Mouse (Mus musculus) thymus, postnatal 10 days (tissue): ENCODE data around the gene Cacng2.

Source experiments
- DNase-seq, 2 experiments: peaks; one replicate each; pipeline ENCODE4 v3.0.0; 2021; ENCODE audit warnings: low spot score in 2 of 2

Cacng2 gene

DNA sequence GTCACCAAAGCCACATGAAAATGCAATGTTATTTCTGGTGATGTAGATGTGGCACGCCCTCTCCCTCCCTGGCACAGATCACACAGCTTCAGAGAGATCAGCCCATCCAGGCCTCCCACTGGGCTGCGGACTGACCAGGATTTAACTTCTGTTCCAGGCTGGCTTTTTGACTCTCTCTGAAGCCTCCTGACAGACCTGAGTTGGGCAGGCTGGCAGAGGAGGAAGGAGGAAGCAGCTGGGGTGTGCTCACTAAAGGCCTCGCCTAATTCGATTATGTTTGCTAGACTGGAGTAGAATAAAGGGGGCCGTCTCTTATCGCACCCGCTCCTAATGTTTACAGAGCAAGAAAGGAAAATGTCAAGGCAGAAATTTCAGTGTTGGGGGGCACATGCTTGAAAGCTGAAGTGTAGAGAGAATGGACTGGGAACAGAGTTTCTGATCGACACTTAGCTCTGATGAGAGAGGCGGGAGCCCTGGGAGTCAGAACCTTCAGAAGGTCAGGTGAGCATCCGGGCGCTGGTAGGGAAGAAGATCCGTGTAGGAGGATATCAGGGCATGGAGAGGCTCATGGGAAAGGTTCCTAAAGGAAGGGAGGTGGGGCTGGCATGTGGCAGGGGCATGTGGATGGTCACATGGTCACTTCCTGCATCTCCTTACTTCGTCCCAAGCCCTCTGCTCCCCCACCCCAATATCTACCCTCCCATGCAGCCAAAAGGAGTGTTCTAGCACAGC lies 36.8 kb downstream of the Cacng2 start:
- DNase-seq, result no peak

DNA sequence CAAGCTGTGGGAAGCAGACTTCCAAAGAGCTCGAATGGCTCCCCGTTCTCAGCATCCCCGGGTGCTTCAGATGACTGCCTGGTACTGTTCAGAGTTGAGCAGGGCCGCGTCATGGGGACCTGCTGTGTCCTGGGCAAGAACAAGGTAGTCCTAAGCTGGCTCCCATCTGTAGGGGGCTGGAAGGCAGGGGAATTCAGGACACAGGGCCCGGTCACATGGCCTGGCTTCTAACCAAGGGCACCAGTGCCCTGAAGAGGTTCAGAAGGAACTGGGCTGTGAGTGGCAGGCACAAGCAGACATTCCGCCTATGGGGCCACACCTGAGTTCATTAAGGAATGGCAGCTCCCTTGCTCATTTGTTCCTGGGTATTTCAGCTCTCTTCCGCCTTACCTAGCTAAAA lies 37.7 kb downstream of the Cacng2 start:
- no peak for DNase-seq

DNA sequence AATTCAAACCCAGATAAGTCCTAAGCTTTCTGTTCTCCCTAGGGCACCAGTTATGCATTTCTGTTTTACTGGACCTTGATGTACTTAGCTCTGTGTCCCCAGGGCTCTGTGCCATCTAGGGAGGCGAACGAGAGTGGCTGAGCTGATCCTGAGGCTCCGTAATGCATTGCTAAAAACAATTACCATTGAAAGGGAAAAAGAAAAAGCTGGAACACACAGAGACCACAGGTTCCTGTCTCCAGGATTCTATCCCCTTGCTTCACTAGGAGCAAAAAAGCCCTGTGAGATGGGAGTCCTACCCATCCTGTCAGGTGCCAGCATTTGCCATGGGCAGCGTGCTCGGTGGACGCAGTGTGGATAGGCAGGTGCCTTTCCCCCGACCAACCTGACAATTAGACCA lies 38.4 kb downstream of the Cacng2 start:
- no peak for DNase-seq

DNA sequence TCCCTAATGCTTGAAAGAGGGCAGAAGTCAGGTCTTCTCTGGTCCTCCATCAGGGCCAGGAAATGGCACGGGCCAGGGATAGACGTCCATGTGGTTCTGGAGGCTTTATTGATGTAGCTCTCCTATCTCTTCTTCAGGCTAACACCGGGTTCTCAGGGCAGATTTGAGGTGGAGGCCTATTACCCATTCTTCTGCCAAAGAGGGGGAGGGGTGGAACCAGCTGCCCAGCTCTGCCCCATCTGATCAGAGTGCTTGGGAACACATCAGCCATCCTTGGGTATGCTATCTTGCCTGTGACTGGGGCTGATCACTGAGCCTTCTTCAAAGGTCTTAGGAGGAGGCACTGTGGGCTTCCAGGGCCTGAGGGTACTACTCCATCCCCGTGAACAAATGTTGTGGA lies 39.5 kb downstream of the Cacng2 start:
- DNase-seq, result no peak

DNA sequence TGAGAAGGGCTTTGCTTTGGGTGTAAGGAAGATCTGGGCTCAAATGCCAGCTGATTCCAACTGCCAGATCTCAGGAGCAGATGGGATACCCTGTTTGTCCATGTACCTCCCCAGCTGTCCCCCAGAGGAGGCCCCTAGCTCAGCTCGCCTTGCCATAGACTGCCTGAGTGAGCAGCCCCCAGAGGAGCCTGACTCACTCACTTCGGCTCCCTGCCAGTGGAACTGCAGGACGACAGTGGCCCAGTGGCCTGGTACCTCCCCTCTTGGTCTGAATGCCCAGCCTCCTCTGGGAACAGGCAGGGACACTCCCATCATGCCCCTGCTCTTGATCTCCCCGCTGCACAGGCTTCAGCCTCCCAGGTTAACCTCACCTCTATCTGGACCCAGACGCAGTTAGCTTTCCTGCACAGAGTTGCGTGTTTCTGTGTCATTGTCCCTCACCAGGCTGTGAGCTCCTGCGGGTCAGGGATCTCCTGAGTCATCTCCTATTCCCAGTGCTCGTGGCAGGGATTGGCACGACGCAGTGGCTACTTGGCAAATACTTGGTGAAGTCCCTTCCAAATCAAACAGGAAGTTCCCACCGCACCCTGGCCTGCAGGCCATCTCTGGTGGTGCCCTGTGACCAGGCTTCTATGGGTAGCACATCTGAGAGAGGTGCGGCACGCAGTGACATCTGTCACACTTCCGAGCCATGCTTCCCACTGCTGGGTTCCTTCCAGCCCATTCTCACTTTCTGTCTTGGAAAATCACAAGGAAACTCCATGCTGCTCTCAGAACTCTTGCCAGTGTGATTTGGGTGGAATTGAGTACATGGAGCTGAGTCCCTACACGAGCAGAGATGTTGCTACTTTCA lies 40.8 kb downstream of the Cacng2 start:
- DNase-seq, result no peak

DNA sequence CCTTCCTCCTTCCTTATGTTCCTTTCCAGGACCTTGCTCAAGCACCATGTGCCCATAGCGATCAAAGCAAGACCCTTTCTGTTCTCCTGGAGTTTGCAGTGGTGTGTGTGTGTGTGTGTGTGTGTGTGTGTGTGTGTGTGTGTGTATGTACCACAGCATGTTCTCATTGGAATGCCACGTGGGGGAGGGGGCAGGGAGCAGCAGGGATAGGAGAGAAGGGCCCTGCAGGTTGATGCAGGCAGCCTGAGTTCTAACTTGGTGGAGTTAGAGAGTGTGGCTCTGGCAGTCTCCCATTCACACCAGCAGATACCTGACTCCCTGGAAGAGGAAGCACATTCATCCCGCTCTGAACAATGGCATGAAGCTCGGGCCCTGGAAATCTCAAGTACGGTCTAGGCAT lies 41.6 kb downstream of the Cacng2 start:
- no peak for DNase-seq

DNA sequence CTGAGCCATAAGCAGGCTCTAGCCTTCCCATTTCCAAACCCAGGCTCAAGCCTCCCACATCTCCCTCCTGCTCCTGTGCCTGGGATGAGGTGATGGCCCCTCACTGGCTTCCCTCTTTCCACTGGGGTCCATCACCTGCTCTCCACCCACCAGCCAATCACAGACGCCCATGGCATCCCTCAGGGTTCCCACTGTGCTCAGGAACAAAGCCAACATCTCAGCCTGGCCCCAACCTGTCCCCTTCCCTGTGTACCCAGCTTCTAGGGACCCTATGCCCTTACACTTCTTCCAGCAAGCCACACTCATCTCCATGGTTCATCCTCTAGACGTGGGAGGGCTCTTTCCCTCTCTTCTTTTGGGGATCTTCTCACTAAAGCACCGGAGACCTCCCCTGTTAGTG lies 43.9 kb downstream of the Cacng2 start:
- DNase-seq, result no peak

DNA sequence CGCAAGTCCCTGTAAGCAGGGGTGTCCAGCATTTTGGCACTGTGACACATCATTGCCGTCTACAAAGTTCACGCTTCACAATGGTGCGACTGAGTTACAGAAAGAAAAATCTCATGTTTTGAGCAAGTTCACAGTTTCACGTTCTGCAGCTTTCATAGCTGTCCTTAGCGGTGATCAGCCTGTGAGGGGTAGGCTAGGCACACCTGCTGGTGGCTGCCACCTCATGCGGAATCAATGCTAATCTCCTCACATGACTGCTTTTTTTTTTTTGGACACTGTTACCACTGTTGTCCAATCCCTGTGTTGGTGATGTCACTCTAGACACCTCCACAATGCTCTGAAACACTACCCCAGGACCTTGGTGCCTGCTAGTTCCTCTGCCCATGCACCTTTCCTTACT lies 46.7 kb downstream of the Cacng2 start:
- no peak for DNase-seq

DNA sequence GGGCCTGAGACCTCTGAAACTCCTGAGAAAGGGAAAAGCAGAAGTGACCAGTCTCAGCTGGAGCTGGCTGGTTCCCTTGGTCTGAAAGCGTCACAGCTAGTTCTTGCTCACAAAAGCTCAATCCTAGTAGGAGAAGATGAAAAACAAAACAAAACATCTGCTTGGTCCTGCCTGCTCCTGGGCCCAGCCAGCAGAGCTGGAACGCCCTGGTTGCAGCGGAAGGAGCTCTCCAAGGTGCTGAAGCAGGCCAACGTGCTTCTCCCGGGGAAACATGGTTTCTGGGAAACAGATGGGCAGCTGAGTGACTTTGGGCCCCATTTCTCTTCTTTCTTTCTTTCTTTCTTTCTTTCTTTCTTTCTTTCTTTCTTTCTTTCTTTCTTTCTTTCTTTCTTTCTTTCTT lies 53.4 kb downstream of the Cacng2 start:
- DNase-seq, result peak in 1 of 2 experiments; percentile 52

DNA sequence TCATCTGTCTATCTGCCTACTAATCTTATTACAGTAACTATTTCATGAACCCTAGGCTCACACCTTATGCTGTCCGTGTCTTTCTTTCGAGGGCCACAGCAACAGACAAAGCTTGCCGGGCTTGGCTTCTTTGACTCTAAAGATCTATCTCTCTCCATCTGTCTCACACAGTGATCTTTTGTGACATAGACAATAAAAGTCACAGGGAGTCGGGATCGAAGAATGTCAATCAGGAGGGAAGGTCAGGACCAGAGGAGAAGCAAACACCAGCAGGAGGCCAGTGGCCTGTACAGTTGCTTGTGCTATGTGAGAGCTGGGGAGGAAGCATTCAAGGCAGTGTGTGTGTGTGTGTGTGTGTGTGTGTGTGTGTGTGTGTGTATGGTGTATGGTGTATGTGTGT lies 54.3 kb downstream of the Cacng2 start:
- no peak for DNase-seq

DNA sequence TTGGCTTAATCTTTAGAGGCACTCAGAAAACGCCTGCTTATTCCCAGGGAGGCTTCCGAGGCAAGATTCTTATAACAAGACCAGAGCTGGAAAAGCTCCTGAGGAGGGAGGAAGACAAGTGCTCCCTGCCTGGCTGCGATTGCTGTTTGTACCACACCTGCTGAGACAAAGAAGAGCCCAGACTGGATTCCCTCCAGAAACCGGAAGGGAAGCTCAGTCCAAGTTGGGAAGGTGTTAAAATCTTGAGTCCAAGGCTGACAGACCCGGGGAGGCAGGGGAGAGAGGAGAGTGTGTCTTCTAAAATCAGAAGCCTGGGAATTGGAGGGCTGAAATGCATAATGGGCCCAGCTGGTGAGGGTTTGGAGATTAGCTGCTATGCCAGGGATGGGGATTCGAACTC lies 55.5 kb downstream of the Cacng2 start:
- no peak for DNase-seq

DNA sequence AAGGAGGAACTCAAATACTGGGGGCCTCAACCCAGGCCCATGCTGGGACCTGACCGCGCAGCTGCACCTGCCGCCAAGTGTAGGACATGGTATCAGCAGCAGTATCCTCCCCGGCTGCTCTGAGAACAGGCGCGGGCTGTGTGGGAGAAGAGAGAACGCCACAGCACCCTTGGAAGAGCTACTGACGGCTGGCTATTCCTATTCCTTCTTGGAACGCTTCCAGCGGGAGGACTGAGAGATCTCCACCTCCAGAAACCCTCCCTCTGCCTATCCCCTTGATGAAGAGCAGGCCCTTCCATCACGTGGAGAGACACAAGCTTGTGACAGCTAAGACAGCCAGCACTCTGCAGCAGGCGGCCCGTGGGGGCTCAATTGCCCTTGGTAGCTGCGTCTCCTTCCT lies 57.4 kb downstream of the Cacng2 start:
- DNase-seq, result no peak

DNA sequence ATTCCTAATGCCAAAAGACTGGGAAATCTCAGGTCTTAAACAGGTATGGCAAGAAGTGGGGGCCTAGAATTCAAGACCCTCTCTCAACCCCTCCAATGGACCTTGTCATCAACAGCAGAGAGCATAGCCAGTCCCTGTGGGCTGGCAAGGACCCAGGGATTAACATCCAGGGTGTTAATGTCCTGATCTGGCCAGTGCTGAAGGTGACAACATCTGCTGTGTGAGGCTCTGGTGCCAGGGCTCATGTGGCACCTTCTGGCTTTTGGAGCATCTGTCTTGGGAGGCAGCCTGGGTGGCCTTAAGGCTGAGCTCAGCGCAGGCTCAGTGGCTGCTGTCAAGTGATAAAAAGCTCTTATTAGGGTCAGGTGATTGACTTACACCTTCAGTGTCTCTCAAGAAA lies 62.9 kb downstream of the Cacng2 start:
- DNase-seq, result no peak

DNA sequence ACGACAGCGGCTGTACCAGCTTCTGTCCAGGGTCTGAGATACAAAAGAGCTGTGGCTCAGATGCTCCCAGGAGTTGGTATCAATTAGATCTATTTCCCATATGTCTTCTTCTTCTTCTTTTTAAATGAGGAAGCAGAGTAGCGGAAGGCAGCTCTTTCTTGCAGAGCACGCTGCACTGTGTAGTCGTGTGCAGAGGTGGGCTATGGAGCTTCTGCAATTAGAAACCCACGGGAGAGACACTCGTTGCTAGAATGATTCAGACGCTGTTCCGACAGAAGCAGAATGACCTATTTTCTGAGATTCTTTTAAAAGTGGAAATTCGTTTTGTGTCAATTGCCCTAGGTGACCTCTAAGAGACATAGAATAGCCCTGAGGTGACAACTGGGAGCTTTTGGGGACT lies 69.1 kb downstream of the Cacng2 start:
- no peak for DNase-seq

DNA sequence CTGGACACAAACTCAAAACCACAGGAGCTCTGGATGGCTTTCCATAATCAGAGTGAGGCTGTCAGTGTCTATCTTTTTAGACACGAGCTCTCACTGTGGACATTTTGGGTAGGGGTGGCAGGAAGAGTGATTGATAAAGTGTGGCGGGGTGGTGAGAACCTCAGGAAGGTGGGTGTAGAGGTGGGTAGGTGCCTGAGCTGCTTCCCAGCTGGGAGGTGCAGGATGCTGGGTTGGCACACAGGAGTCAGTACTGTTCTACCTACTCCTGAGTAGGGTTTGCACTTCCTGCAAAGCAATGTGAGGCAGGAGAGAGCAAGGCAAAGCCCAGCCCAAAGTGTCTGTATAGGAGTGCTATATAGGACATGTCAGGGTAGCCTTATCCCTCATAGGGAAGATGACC lies 69.9 kb downstream of the Cacng2 start:
- DNase-seq, result no peak

DNA sequence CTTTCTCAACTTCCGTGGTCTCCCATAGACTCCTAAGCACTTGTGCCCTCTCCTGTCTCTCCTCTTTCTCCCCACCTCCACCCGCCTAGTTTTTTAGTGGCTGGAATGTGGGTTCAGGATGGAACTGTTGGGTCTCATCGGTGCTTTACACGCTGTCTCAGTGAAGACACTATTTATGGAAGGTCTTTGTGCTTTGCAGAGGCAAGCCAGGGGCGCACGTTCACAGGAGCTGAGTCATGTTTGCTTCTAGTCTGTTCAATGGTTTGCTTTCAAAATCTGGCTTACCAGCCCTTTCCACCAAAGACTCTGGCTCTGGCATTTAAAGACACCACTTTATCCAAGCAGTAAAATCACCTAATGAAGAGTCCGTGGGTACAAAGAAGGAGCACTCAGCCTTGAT lies 74.0 kb downstream of the Cacng2 start:
- DNase-seq, result no peak

DNA sequence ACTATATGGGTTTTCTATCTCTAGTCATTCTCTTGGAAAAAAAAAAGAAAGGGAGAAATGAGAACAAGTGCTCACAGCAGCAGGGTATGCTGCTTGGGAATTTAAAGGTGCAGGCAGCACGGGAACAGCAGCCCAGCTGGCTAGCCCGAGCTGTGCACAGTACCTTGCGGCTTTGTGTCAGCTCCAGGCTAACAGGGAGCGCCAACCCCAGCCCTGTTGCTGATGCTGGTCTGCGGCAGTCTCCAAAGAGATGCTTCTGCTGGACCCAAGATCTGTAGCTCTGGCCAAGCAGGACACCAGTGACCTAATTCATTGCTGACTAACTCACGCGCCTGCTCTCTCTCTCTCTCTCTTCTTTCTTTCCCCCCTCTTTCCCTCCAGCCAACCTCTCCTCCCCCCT lies 74.5 kb downstream of the Cacng2 start:
- no peak for DNase-seq

DNA sequence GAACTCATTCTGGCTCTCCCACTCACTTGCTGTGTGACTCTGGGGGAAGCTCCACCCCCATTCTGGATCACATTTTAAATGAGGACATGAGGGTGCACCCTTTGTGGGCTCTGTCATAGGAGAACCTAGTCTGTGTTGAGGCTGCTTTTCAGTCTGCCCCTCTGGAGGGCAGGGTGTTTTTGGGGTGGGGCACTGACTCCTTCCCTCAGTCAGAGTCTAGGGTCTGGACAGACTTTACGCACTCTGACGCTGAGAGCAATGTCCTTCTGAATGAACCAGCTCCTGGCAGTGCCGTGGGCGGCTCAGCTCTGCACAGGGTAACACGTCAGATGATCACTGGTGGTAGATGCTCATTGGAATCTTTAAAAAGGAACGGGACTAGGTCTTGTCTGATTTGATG lies 75.0 kb downstream of the Cacng2 start:
- DNase-seq, result no peak

DNA sequence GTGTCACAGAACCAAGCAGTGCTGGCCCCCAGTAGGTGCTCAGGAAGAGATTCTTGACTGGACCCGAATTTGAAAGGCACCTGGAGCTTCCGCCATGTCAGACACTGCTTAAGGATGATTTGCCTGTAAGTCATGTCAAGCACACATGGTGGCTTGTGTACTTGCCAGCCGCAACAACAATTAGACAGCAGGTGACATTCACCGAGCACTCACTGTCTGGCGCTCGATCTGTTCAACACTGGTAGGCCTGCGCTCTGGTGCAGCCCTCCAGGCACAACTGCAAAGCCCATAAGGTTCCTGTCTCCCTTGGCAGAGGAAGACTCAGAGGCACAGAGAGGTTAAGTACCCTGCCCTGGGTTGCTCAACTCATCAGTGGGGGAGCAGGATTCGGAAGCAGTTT lies 77.1 kb downstream of the Cacng2 start:
- no peak for DNase-seq

DNA sequence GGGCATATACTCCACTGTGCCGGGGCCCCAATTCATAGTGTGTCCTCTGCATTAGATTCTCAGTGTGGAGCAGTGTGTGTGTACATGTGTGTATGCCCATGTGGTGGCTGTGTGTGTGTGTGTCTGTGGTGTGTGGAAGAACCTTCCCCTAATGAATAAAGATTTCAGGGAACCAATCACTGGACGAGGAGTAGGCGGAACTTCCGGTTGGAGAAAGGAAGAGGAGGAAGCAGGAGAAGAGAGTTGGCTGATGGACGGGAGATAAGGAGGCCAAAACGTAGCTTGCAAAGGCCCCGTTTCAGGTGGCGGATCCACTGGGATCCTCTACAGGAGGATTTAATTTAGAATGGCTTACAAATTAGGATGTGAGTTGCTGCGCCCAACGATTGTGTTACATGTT lies 82.2 kb downstream of the Cacng2 start:
- no peak for DNase-seq

DNA sequence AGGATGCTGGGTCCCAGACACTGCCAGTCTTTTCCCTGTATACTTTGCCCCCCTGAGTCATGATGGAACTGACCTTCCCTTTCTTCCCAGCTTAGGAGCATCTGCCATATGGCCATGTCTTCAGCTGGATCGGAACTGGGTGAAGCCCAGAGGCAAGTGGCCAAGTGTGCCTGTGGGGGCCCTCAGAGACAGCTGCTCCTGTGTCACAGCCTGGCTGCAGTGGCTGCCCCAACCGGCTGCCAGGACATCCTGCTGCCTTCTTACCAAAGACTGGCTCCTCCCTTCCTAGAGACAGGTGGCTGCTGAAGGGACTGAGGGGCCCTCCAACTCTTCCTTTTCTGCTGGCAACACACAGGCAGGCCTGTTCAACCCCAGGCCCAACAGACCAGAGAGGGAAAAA lies 83.2 kb downstream of the Cacng2 start:
- no peak for DNase-seq

DNA sequence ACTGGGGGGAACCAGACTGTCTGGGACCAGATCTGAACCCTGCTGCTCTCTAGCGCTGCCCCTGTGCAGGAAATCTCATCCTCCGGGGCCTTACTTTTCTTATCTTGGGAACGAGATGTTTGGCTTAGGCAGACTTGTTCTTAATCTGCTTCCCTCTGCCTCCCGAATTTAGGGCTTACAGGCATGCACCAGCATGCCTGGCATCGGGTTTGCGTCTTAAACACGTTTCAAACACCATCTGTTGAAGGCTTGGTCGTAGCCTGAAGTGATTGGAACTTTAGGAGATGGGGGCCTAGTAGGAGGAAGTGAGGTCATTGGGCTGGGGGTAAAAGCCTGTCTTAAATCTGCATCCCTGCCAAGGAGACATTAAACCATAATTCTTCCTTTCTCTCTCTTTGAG lies 89.9 kb downstream of the Cacng2 start:
- no peak for DNase-seq

DNA sequence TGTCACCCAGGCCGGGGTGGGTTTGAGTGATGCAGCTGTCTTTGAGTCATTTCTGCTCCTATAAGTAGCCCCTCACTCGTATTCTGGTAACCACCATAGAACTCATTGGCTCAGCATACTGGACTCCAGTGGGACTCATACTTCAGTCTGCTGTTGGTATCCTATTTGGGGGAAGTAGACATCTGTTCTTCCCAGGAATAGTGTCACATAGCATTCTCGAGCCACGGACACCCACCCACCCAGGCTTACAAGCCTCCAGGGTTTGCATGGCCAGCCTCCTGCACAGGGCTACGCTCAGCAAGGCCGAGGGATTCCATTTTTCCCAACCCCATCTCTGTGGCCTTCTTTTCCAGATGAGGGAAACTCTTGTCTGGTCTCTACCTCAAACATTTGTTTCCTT lies 93.3 kb downstream of the Cacng2 start:
- DNase-seq, result no peak

DNA sequence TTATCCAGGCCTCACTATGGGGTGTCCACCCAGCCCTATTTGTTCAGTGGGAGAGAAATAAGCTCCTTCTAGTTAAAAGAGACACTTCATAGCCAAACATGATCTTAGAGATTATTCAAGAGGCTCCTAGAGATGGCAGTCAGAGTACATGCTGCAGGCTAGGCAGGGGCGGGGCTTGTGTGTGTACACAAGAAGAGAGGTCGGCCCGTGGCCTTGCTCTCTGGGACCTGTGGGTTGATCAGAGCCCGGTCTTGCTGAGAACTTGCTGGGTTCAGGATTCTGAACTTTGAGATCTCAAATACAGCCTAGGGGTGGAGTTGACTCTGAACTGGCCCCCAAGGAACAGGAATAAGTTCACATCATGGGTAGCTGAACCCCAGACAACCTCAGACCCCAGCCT lies 95.6 kb downstream of the Cacng2 start:
- no peak for DNase-seq
